Mouse (Mus musculus) spleen, embryonic (tissue): ENCODE data around the gene Arhgap45.

ENCODE experiments used
- CTCF ChIA-PET: fragments of 350-600 bp; sonication (Branson Sonifier 250); formaldehyde crosslinking; loops from one replicate; lab custom pipeline; 2022; lab: Charles Lee

The Arhgap45 gene

GRCm38 (mm10) chr10:80053259-80053780 lies 36.9 kb downstream of the Arhgap45 start:
- CTCF ChIA-PET = interaction anchor here (0.6 to 0.7 kb wide), 3 partner anchors 24 to 192 kb away, joined by 3 read pairs; no protein-coding TSS in a partner anchor

GRCm38 (mm10) chr10:80053831-80054815 lies 37.7 kb downstream of the Arhgap45 start:
- CTCF ChIA-PET = no interaction called here

GRCm38 (mm10) chr10:80054911-80055310 lies 38.5 kb downstream of the Arhgap45 start:
- CTCF ChIA-PET = interaction anchor here (0.6 kb wide), 1 partner anchor 10 kb away, joined by 3 read pairs; no protein-coding TSS in a partner anchor

- CTCF ChIA-PET = interaction anchor here (0.6 kb wide), 1 partner anchor 9 kb away, joined by 3 read pairs; no protein-coding TSS in a partner anchor
These were observed 38.9 kb downstream of the Arhgap45 start for GRCm38 (mm10) chr10:80055364-80055763.

- CTCF ChIA-PET = no interaction called here
These were observed 39.4 kb downstream of the Arhgap45 start for GRCm38 (mm10) chr10:80055891-80056290.

GRCm38 (mm10) chr10:80056506-80056905 lies 40.1 kb downstream of the Arhgap45 start:
- CTCF ChIA-PET = no interaction called here

GRCm38 (mm10) chr10:80056976-80057682 lies 40.7 kb downstream of the Arhgap45 start:
- CTCF ChIA-PET = no interaction called here

GRCm38 (mm10) chr10:80057683-80058326 lies 41.4 kb downstream of the Arhgap45 start:
- CTCF ChIA-PET = no interaction called here

- CTCF ChIA-PET = no interaction called here
These were observed 46.7 kb downstream of the Arhgap45 start for GRCm38 (mm10) chr10:80063104-80063503.

GRCm38 (mm10) chr10:80063877-80064650 lies 47.6 kb downstream of the Arhgap45 start:
- CTCF ChIA-PET = no interaction called here

GRCm38 (mm10) chr10:80069251-80069650 lies 52.8 kb downstream of the Arhgap45 start:
- CTCF ChIA-PET = no interaction called here

- CTCF ChIA-PET = no interaction called here
These were observed 53.5 kb downstream of the Arhgap45 start for GRCm38 (mm10) chr10:80069948-80070450.

GRCm38 (mm10) chr10:80070837-80071515 lies 54.5 kb downstream of the Arhgap45 start:
- CTCF ChIA-PET = interaction anchor here (0.6 to 1.1 kb wide), 2 partner anchors 23 to 84 kb away, joined by 3 to 4 read pairs; no protein-coding TSS in a partner anchor

- CTCF ChIA-PET = interaction anchor here (1.0 to 1.1 kb wide), 2 partner anchors 34 to 85 kb away, joined by 3 to 5 read pairs; partner anchors contain the start of gene Sbno2
These were observed 55.1 kb downstream of the Arhgap45 start for GRCm38 (mm10) chr10:80071516-80071900.

- CTCF ChIA-PET = interaction anchor here (1.0 kb wide), 1 partner anchor 33 kb away, joined by 5 read pairs; the partner anchor contains the start of gene Sbno2
These were observed 56.4 kb downstream of the Arhgap45 start for GRCm38 (mm10) chr10:80072623-80073489.

- CTCF ChIA-PET = interaction anchor here (0.6 kb wide), 1 partner anchor 83 kb away, joined by 5 read pairs; no protein-coding TSS in a partner anchor
These were observed 58.6 kb downstream of the Arhgap45 start for GRCm38 (mm10) chr10:80074813-80075601.

GRCm38 (mm10) chr10:80075924-80076323 lies 59.5 kb downstream of the Arhgap45 start:
- CTCF ChIA-PET = no interaction called here
